Mouse (Mus musculus): ENCODE measurements around the gene Ergic1. TPM values are rescaled to one million over a fixed set of nuclear protein-coding genes. Genes with fewer than 3 reads are reported as not detected.

The Ergic1 gene
- polyA plus RNA-seq, 1 experiment from 2014 or later, result 39.0 TPM

- H3K36me3 ChIP-seq (ENCODE audit: control insufficient read depth, insufficient read depth), result no peaks in the 10 kb centered on the region
- H3K4me1 ChIP-seq (ENCODE audit: control insufficient read depth, low read depth, low read length), result peaks cover 21% of the 10 kb centered on the region
- no peak overlapping the region for H3K27ac ChIP-seq (ENCODE audit: low read length)
- no peak overlapping the region for H3K9ac ChIP-seq (ENCODE audit: low read depth, low read length)
- WGBS (ENCODE audit: insufficient replicate concordance), result 55% methylated on average over 12 of the region's 12 CpGs
- no peak for ATAC-seq (ENCODE audit: low read depth)
- no peak overlapping the region for H3K4me3 ChIP-seq (ENCODE audit: low read depth, low read length)
- H3K4me2 ChIP-seq (ENCODE audit: low read depth, low read length), result no peak overlapping the region
- no peaks in the 10 kb centered on the region for H3K27me3 ChIP-seq (ENCODE audit: control insufficient read depth, insufficient read depth, low read depth, low read length)
- H3K9me3 ChIP-seq (replicated peaks; ENCODE audit: control insufficient read depth, low read length), result no peaks in the 10 kb centered on the region
These were observed 14.7 kb downstream of the Ergic1 start for GRCm38 (mm10) chr17:26575786-26576690.

GRCm38 (mm10) chr17:26576833-26577232 is 15.5 kb downstream of the Ergic1 start:
- H3K4me3 ChIP-seq (ENCODE audit: low read depth, low read length), result no peak overlapping the region
- no peak overlapping the region for H3K27ac ChIP-seq (ENCODE audit: low read length)
- no peaks in the 10 kb centered on the region for H3K9me3 ChIP-seq (replicated peaks; ENCODE audit: control insufficient read depth, low read length)
- peaks cover 15% of the 10 kb centered on the region for H3K4me1 ChIP-seq (ENCODE audit: control insufficient read depth, low read depth, low read length)
- no peak overlapping the region for H3K9ac ChIP-seq (ENCODE audit: low read depth, low read length)
- H3K36me3 ChIP-seq (ENCODE audit: control insufficient read depth, insufficient read depth), result no peaks in the 10 kb centered on the region
- 76% methylated on average over 7 of the region's 7 CpGs for WGBS (ENCODE audit: insufficient replicate concordance)
- H3K4me2 ChIP-seq (ENCODE audit: low read depth, low read length), result no peak overlapping the region
- ATAC-seq (ENCODE audit: low read depth), result no peak
- H3K27me3 ChIP-seq (ENCODE audit: control insufficient read depth, insufficient read depth, low read depth, low read length), result no peaks in the 10 kb centered on the region

GRCm38 (mm10) chr17:26577309-26577708 is 16.0 kb downstream of the Ergic1 start:
- H3K27ac ChIP-seq (ENCODE audit: low read length), result no peak overlapping the region
- no peak overlapping the region for H3K9ac ChIP-seq (ENCODE audit: low read depth, low read length)
- H3K4me1 ChIP-seq (ENCODE audit: control insufficient read depth, low read depth, low read length), result peaks cover 15% of the 10 kb centered on the region
- H3K36me3 ChIP-seq (ENCODE audit: control insufficient read depth, insufficient read depth), result no peaks in the 10 kb centered on the region
- no peak overlapping the region for H3K4me2 ChIP-seq (ENCODE audit: low read depth, low read length)
- H3K9me3 ChIP-seq (replicated peaks; ENCODE audit: control insufficient read depth, low read length), result no peaks in the 10 kb centered on the region
- ATAC-seq (ENCODE audit: low read depth), result no peak
- WGBS (ENCODE audit: insufficient replicate concordance), result 74% methylated on average over 11 of the region's 11 CpGs
- no peak overlapping the region for H3K4me3 ChIP-seq (ENCODE audit: low read depth, low read length)
- no peaks in the 10 kb centered on the region for H3K27me3 ChIP-seq (ENCODE audit: control insufficient read depth, insufficient read depth, low read depth, low read length)

- ATAC-seq (ENCODE audit: low read depth), result no peak
- 68% methylated on average over 7 of the region's 7 CpGs for WGBS (ENCODE audit: insufficient replicate concordance)
These were observed 16.9 kb downstream of the Ergic1 start for GRCm38 (mm10) chr17:26578162-26578561.

GRCm38 (mm10) chr17:26578771-26579170 is 17.5 kb downstream of the Ergic1 start:
- H3K36me3 ChIP-seq (ENCODE audit: control insufficient read depth, insufficient read depth), result no peaks in the 10 kb centered on the region
- no peaks in the 10 kb centered on the region for H3K27me3 ChIP-seq (ENCODE audit: control insufficient read depth, insufficient read depth, low read depth, low read length)
- H3K9ac ChIP-seq (ENCODE audit: low read depth, low read length), result no peak overlapping the region
- no peak overlapping the region for H3K27ac ChIP-seq (ENCODE audit: low read length)
- 84% methylated on average over 11 of the region's 11 CpGs for WGBS (ENCODE audit: insufficient replicate concordance)
- peaks cover 18% of the 10 kb centered on the region for H3K4me1 ChIP-seq (ENCODE audit: control insufficient read depth, low read depth, low read length)
- no peaks in the 10 kb centered on the region for H3K9me3 ChIP-seq (replicated peaks; ENCODE audit: control insufficient read depth, low read length)
- no peak overlapping the region for H3K4me3 ChIP-seq (ENCODE audit: low read depth, low read length)
- ATAC-seq (ENCODE audit: low read depth), result no peak
- no peak overlapping the region for H3K4me2 ChIP-seq (ENCODE audit: low read depth, low read length)

More at GRCm38 (mm10) chr17:26578162-26578561, 16.9 kb downstream of the Ergic1 start:
- Histone ChIP-seq H3K4me1 (ENCODE audit: control insufficient read depth, low read depth, low read length) (peaks cover 15% of the 10 kb centered on the region), H3K27me3 (ENCODE audit: control insufficient read depth, insufficient read depth, low read depth, low read length) (no peaks in the 10 kb centered on the region), H3K9ac (ENCODE audit: low read depth, low read length) (no peak overlapping the region), H3K4me2 (ENCODE audit: low read depth, low read length) (no peak overlapping the region), H3K4me3 (ENCODE audit: low read depth, low read length) (no peak overlapping the region), H3K36me3 (ENCODE audit: control insufficient read depth, insufficient read depth) (no peaks in the 10 kb centered on the region), H3K9me3 (replicated peaks; ENCODE audit: control insufficient read depth, low read length) (no peaks in the 10 kb centered on the region), H3K27ac (ENCODE audit: low read length) (no peak overlapping the region)

- Histone ChIP-seq H3K27ac (ENCODE audit: low read length) (no peak overlapping the region), H3K4me2 (ENCODE audit: low read depth, low read length) (no peak overlapping the region), H3K27me3 (ENCODE audit: control insufficient read depth, insufficient read depth, low read depth, low read length) (no peaks in the 10 kb centered on the region), H3K9ac (ENCODE audit: low read depth, low read length) (no peak overlapping the region), H3K4me1 (ENCODE audit: control insufficient read depth, low read depth, low read length) (peaks cover 21% of the 10 kb centered on the region), H3K36me3 (ENCODE audit: control insufficient read depth, insufficient read depth) (no peaks in the 10 kb centered on the region), H3K9me3 (replicated peaks; ENCODE audit: control insufficient read depth, low read length) (no peaks in the 10 kb centered on the region), H3K4me3 (ENCODE audit: low read depth, low read length) (no peak overlapping the region)
- WGBS (ENCODE audit: insufficient replicate concordance), result 64% methylated on average over 6 of the region's 6 CpGs
- ATAC-seq (ENCODE audit: low read depth), result no peak
These were observed 18.1 kb downstream of the Ergic1 start for GRCm38 (mm10) chr17:26579396-26579795.

- ATAC-seq (ENCODE audit: low read depth), result no peak
- Histone ChIP-seq H3K9me3 (replicated peaks; ENCODE audit: control insufficient read depth, low read length) (no peaks in the 10 kb centered on the region), H3K4me1 (ENCODE audit: control insufficient read depth, low read depth, low read length) (peaks cover 25% of the 10 kb centered on the region), H3K36me3 (ENCODE audit: control insufficient read depth, insufficient read depth) (no peaks in the 10 kb centered on the region), H3K4me2 (ENCODE audit: low read depth, low read length) (no peak overlapping the region), H3K9ac (ENCODE audit: low read depth, low read length) (no peak overlapping the region), H3K4me3 (ENCODE audit: low read depth, low read length) (no peak overlapping the region), H3K27me3 (ENCODE audit: control insufficient read depth, insufficient read depth, low read depth, low read length) (no peaks in the 10 kb centered on the region), H3K27ac (ENCODE audit: low read length) (no peak overlapping the region)
- WGBS (ENCODE audit: insufficient replicate concordance), result 86% methylated on average over 3 of the region's 3 CpGs
These were observed 19.6 kb downstream of the Ergic1 start for GRCm38 (mm10) chr17:26580873-26581401.

- Histone ChIP-seq H3K4me2 (ENCODE audit: low read depth, low read length) (no peak overlapping the region), H3K4me1 (ENCODE audit: control insufficient read depth, low read depth, low read length) (peaks cover 13% of the 10 kb centered on the region), H3K9ac (ENCODE audit: low read depth, low read length) (no peak overlapping the region), H3K4me3 (ENCODE audit: low read depth, low read length) (no peak overlapping the region), H3K27me3 (ENCODE audit: control insufficient read depth, insufficient read depth, low read depth, low read length) (no peaks in the 10 kb centered on the region), H3K36me3 (ENCODE audit: control insufficient read depth, insufficient read depth) (no peaks in the 10 kb centered on the region), H3K27ac (ENCODE audit: low read length) (no peak overlapping the region), H3K9me3 (replicated peaks; ENCODE audit: control insufficient read depth, low read length) (no peaks in the 10 kb centered on the region)
- 83% methylated on average over 5 of the region's 5 CpGs for WGBS (ENCODE audit: insufficient replicate concordance)
- ATAC-seq (ENCODE audit: low read depth), result no peak
These were observed 21.0 kb downstream of the Ergic1 start for GRCm38 (mm10) chr17:26582297-26582696.

- Histone ChIP-seq H3K27me3 (ENCODE audit: control insufficient read depth, insufficient read depth, low read depth, low read length) (no peaks in the 10 kb centered on the region), H3K36me3 (ENCODE audit: control insufficient read depth, insufficient read depth) (no peaks in the 10 kb centered on the region), H3K27ac (ENCODE audit: low read length) (no peak overlapping the region; the same call in 1 of the 2 replicates), H3K9ac (ENCODE audit: low read depth, low read length) (no peak overlapping the region), H3K4me3 (ENCODE audit: low read depth, low read length) (no peak overlapping the region), H3K4me2 (ENCODE audit: low read depth, low read length) (no peak overlapping the region), H3K9me3 (replicated peaks; ENCODE audit: control insufficient read depth, low read length) (no peaks in the 10 kb centered on the region), H3K4me1 (ENCODE audit: control insufficient read depth, low read depth, low read length) (peaks cover 13% of the 10 kb centered on the region)
- WGBS (ENCODE audit: insufficient replicate concordance), result 77% methylated on average over 9 of the region's 9 CpGs
- no peak for ATAC-seq (ENCODE audit: low read depth)
These were observed 21.8 kb downstream of the Ergic1 start for GRCm38 (mm10) chr17:26583056-26583455.

Measured in liver, embryonic 16.5 days (tissue).